Mouse (Mus musculus) layer of hippocampus, adult 11-12 months (tissue): ENCODE results near the gene Snu13.

Source experiments
- DNase-seq: peaks from one replicate; pipeline ENCODE4 v3.0.0; 2022; ENCODE audit warnings: low spot score

The Snu13 gene

DNA sequence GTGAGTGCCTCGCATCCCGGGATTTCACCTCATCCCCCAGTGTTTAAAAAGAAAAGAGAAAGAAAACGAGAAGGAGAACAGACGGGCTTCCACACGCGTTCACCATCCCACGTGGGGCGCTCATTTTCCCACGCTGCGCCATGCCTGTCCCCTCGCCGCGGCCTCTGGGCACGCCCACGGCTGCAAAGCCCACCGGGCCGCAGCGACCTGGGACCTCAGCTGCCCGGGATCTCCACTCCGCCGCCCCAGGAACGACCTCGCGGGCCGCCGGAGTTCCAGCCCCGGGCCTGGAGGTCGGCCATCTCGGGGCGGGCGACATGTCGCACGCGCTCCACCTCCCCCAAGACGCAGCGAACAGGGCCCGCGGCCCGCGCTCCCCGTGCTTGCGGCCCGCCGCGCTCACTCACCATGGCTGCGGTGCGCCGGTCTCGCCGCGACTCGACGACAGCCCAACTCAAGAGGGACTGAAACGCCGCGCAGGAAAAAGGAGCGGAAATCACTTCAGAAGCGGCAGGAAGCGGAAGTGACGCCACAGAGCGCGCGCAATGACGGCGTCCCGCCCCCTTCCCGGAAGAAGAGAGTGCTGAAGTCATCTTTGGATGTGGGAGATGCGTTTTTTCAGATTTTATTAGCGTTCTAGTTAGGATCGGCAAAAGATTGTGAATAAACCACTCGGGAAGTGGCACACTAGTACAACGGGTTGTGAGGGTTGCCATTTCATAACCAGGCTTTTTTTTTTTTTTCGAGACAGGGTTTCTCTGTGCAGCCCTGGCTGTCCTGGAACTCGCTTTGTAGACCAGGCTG, at the start of gene Snu13:
Snu13 (minus strand) TSS at position 519 of the 804 bp plus-strand sequence.
- peak; percentile 91 for DNase-seq

DNA sequence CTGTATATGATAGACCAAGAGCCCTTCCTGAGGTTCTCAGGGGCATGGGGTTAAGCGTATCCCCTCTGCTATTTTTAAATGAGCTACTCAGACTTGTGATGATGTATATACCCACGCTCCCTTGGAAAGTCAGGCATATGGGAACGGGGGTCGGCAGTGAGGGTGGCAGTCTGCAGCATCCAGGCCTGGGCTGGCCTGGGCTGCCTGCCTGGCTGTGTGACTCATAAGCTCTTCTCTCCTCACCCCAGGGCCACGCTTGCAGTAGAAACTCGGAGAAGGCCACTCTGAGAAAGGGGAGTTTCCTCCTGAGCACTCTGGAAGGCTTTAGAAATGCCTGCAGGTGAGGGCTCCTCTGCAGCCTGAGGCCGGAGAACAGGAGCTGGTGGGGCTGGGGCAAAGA, 43.7 kb upstream of the Snu13 start:
- no peak for DNase-seq

DNA sequence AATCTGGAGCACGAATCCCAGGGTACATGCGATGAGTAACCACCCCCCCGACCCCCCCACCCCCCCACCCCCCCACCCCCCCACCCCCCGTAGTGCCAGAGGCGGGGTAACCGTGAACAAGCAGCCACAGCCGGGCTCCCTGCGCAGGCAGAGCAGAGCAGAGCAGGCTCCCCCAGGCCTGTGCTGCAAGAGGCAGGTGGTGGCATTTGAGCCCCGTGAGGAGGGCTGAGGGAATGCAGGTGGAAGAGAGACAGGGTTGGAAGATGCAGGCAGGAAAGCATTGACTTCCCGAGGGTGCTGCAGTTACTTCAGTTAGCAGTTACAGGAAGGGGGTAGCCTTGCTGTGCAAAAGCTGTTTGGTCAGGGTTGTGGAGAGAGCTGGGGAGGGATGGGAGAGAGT, 39.9 kb upstream of the Snu13 start:
- DNase-seq: no peak

DNA sequence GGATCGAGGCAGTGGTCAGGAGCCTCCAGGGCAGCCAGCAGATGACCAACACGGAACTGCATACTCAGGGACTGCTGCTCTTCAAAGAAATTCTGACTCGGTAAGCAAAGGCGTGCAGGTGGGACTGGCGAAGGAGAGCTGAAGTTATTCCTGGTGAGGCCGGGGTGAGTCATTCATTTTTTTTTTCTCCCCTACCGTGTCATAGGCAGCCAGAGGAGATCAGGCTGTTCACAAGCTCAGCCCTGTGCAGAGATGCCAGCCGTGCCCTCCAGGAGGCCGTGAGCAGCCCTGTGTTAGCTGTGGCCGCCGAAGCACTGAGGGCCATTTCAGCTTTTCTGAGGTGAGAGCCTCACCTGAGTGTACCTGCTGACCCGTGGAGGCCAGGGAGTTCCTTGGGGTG, 38.7 kb upstream of the Snu13 start:
- no peak for DNase-seq

DNA sequence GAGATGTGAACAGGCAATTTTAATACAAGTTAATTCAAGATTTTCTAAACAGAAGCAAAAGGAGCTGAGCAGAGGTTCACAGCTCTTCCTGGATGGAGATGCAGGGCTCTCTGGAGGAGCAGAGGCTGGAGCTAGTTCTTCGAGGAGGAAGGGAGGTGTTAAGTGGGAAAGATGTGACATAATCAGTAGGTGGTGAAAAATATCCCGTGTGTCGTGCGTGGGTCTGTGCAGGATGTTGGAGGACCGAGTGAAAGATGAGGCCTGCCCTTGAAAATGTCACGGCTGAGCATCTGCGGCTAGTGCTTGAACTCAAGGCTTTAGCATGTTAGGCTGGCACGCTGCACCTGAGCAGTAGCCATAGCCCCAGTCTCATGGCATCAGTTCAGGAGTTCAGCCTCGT, 38.2 kb upstream of the Snu13 start:
- no peak for DNase-seq

DNA sequence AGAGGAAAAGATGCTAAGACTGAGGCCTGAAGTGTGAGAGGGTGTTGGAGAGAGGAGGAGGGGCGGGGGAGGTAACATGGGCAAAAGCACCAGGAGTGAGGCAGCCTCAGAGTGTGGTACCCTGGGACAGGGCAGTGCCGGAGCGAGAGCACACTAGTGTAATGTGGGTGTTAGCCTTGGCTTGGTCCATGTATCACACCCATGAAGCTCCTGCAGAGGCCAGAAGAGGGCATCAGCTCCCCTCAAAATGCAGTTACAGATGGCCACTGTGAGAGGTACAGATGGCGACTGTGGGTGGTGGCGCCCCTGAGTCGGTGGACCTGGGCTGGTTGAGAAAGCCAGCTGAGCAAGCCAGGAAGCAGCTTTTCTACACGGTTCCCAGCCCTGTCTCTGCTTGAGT, 33.8 kb upstream of the Snu13 start:
- DNase-seq: peak; percentile 70

DNA sequence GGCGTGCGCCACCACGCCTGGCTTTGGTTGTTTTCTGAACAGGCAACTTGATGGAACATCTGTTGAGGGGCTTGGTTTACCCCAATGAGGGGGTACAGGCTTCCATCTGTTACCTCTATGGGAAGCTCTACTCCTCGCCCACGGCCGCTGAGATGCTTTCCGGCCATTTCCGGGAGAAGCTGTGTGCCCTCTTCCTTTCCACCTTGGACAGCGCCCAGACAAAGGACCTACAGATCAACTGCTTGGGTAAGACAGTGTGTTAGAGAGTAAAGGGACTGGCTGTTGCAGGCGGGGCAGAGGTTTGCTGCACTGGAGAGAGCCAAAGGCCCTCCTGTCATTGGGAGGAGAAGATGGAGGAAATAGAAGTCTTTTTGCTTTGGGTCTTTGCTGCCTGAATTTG, 32.5 kb upstream of the Snu13 start:
- no peak for DNase-seq

DNA sequence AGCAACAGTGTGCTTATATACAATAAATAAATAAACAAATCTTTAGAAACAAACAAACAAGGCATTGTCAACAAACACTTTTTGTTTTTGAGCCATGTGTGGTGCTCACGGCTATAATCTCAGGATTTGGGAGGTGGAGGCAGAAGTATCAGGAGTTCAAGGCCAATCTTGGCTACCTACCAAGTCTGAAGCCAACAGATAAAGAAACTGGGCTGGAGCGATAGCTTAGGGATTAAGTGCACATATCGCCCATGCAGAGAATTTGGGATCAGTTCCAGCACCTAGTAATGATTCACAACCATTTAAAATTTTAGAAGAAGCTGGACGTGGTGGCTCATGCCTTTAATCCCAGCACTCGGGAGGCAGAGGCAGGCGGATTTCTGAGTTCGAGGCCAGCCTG, 26.1 kb upstream of the Snu13 start:
- DNase-seq: no peak

DNA sequence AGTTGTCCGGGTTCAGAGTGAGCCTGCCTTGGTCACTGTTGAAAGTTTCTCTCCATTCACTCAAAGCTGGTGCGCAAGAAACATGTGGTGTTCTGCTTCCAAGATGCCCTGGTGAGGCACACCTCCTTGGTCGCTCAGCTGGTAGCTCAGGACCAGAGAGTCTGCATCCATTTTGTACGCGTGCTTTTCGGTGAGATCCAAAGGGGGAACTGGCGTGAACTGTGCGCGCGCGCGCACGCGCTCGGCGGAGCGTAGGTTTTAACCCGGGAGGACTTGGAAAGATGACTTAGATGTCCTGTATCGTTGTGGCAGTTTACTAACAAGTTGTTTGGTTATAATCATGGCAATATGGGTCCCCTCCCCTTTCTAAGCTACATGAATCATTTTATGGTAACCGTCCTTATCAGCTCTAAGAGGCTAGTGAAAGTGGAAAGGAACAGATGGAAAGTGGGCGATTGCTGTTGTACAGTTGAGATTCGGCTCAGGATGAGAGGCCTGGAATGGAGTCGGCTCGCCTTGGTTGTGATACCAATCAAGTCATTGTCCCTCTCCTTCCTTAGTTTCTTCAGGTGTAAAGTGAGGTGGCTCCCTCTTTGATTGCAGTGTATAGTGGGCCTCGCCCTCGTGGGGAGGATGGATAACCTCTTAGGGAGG, 24.5 kb upstream of the Snu13 start:
- DNase-seq: no peak

DNA sequence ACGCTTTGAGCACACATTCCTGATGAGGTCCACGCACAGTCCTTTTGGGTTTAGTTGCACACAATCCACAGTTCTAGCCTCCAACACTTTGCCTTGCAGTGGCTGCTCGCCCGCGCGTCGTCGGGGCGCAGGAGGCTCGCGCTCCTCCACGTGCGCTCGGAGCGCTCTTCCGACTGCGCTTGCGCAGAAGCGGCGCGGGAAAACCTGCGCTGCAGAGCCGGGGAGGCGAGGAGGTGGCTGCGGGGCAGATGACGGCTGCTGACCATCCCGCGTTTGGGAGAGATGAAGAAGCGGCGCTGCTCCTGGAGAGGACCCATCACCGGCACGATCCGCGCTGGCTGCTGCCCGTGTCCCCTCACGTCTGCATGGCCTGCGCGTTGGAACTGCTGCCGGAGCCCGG, 22.5 kb upstream of the Snu13 start, which contains the start of gene Mei1:
Mei1 (plus strand) TSS at position 99 of the 400 bp plus-strand sequence.
- DNase-seq: no peak

DNA sequence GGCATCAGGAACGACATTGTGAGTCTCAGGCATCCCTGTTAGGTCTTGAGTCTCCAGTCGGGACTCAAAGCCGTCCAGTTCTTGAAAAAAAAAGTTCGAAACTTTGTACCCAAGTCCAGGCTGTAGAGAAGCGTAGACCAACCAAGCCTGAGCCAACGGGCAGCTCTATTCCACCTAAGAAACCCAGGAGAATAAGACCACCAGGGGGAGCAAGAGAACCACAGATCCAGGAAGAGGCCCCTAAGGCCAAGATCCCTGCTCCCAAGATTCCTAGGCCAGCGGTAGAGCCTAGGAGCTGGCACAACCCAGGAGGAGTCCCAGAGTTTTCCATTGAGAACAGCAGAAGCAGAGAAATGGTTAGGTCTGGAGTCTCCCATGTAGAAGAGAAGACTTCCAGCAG, 18.1 kb upstream of the Snu13 start:
- DNase-seq: peak; percentile 90

DNA sequence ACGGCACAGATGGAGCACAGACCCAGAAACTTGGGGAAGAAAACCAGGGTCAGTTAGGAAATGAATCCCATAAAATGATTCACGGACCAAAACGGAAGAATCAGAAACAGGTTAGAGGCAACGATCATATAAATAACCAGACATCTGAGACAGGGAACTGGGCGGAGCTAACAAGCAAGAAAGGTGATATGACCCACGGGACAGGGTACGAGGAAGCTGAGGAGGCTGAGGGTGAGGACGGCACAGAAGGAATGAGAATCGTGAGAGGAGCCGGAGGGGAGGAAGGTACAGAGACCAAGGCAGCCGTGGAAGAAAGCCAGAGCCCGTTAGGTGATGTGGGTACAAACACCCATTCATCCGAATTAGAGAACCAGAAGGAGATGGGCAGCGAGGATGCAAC, 16.5 kb upstream of the Snu13 start:
- no peak for DNase-seq

DNA sequence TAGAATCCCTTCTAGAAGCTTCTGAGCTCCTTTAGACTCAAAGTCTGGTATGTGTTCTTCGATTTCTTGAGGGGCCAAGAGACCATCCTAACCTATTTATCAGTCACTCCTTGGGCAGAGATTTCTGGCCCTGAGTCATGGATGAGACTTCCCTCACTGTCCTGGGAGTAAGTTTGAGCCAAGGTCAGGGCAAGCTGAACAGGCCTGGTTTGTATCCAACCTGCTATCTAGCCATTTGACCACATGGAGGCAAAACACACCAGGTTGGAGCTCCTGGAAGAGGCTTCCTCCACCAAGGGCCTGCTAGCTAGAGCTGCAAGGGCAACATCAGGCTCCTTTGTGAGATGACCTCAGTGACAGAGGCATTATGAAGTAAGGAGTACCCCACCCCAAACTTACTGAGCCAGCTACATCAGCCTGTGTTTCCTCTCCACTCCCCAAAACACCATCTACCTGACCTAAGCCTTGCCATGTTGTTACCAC, 11.4 kb upstream of the Snu13 start, which contains the start of gene 4930407I10Rik:
4930407I10Rik (plus strand) TSS at position 433 of the 483 bp plus-strand sequence.
- DNase-seq: no peak

DNA sequence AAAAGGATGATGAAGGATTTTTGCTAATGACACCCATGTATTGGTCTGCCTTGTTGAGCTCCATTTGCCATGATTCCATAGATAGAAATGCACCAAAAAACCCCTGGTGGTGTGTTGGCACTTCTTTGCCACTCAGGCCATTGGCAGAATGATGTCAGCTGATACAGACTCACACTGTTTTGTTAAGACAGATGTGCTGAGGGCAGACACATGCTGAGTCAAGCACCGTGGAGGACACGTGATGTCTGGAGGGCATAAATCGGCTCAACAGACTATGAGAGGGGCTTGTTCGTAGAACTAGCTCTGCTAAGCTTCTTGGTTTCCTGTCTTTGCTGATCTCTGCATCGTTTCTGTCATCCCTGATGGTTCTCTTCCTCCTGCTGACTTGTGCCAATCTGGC, 5.1 kb upstream of the Snu13 start:
- DNase-seq: no peak

DNA sequence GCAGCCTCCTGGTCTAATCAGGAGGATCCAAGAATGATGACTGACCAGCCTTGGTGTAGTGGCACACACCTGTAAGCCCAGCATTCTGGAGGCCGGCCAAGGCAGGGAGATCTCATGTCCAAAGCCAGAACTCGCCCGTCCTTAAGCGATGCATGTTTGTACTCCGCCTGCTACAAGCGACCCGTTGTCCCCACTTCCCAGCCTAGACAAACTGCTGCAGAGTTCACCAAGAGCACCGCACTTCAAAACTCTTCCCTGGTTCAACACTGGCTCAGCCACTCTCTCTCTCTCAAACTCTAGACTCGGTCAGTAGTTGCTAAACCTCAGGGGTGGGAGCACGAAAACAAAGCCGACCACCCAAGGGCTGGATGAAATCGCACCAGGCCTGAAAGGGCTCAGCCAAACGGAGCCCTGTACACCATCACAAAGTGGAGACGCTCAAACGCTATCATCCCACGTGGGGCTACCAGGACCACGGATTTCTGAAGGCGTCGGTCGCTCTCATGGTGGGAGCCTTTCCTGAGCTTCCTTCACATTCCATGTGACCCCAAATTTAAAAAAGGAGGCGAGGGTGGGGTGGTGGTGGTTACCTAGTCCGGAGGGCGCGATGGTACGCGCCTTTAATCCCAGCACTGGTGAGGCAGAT, 1.0 kb downstream of the Snu13 start:
- peak; percentile 32 for DNase-seq

DNA sequence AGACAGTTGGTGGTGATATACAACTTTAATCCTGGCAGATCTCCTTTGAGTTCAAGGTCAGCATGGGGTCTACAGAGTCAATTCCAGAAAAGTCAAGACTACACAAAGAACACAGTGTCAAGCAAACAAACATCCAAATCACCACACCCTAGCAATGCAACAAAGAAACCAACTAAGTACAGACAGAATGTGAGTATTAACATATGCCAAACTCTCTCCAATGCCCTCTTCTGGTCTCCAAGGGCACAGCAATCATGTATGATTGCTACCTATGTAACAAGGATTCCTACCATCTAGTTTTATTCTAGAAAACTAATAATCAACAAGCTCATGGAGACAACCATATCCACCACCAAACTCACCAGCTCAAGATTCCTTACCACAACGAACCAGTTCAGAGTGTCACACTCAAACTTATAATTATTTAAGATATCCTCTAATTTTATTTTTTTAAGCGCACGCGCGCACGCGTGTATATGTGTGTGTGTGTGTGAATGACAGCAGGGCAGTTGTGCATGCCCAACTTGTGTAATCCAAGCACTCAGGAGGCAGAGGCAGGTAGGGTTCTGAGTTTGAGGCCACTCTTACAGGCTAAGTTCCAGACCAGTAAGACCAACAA, 3.1 kb downstream of the Snu13 start:
- no peak for DNase-seq

DNA sequence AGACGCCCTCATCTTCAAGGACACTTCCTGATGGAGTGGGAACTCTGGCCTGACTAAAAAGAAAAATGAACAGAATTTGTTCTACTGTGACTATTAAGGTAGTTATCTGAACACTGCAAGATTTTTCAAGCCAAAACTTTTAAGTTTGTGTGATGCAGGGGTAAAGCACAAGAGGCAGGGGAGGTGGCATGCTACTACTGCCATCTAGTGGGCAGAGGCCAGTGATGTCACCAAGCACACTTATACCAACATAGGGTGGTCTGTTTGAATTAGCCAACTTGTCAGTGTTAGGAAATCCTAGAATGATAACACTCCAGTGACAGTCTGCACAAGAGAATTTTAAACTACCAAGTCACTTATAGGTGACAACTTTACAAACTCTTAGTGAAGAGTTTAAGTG, 6.7 kb downstream of the Snu13 start:
- peak; percentile 62 for DNase-seq

DNA sequence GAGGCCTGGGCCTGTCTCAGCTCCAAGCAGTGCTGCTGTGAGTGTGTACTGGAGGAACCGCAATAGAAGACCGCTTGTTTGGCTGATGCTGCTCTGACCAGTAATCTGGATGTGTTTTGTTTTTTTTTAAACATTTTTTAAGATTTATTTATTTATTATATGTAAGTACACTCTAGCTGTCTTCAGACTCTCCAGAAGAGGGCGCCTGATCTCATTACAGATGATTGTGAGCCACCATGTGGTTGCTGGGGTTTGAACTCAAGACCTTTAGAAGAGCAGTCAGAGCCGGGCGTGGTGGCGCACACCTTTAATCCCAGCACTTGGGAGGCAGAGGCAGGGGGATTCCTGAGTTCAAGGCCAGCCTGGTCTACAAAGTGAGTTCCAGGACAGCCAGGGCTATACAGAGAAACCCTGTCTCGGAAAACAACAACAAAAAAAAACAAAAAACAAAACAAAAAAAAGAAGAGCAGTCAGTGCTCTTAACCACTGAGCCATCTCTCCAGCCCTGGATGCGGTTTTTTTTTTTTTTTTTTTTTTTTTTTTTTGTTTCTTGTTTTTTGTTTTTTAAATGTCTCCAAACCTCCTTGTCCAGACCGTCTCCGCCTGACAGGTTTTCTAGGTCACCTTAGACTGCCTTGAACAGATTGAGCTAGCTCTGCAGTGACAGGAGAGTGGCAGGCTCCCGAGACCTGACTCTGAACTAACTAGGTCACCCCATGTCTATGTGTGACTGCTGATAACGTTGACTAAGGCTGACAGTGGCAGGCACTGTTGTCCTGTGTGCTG, 11.3 kb downstream of the Snu13 start:
- DNase-seq: no peak

DNA sequence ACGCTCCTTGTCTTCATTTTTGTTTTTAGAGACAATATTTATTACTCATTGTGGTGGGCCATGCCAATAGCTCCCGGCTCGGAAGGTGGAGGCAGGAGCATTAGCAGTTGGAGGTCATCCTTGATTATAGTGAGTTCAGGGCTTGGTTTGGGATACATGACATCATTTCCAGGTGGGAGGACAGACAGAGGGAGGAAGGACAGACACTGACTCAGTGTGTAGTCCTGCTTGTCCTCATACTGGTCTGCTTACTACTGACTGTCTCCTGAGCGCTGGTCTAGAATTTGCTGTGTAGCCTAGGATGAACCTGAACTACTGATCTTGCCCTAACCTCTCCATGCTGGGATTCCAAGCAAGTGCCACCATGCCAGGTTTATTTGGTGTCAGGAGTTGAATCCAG, 13.6 kb downstream of the Snu13 start, which contains the start of gene Desi1:
Desi1 (minus strand) TSS at position 101 of the 400 bp plus-strand sequence.
- DNase-seq: no peak

DNA sequence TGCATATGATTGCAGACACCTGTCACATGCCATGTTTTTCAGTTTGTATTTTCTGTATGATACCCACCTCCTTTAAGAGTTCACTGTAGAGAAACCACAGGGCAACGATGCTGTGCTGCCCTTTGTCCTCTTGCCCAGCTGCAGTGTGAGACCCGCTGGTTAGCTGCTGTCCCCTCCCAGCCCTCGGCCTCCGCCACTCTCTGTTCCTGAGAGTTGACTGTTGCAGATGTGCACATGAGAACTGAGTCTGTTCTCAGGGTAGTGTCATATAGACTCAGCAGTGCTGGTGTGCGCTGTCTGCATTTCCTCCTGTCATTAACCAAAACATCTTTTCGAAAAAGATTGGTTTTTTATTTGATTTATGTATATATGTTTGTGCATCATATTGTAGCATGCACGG, 15.0 kb downstream of the Snu13 start:
- no peak for DNase-seq

DNA sequence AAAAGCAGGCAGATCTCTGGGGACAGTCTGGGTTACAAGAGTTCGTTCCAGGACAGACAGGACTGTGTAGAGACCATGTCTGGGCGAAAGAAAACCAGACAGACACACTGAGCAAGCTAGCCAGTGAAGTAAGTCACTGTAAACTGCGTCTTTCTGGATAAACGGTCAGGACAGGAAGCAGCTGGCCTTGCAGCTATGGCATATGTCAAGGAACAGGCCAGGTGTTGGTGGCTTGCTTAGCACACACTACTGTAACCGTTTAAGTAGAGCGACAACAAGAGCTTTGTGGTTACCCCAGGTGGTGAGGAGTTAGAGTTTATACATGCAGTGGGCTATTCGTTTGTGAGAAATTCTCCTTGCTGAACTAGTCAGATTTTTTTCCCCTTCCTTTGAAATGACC, 19.7 kb downstream of the Snu13 start:
- DNase-seq: no peak

DNA sequence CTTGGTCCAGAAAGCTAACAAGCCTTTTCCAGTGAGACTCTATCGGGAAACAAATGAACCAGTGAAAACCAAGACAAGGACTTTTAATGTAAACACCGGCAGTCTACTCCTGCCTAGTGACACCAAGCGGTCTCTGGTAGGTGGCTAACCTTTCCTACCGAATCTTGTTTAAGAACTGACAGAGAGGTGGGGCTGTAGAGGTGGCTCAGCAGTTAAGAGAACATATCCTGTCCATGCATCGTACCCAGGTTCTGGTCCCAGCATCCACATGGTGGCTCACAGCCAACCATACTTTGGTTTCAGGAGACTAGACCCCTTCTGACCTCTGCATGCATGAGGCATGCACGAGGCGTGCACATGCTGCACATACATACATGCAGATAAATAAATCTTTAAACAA, 20.1 kb downstream of the Snu13 start:
- DNase-seq: no peak
